Mouse (Mus musculus): ENCODE data around the gene Slc25a30.

DNA sequence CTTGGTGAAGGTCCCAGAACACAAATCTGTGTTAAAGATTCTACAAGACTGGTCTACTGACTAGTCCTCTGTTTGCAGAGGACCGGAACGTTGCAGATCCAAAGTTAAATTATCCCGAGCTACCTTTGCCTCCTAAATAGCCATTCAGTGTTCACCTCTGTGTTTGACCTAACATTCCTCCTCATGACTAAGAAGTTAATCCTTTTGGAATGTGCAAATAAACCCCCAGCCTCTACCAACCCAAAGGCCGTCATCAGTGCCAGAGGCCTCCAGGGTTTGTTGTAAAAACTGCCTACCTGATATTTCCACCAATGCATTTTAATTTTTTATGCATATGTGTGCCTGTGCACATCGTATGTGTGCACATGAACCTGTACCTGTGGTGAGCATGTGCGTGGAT is 7.5 kb upstream of the Slc25a30 start:
- TF ChIP-seq CTCF (IDR thresholded peaks at IDR 0.05; ENCODE audit: low read depth) (no peak), EP300 (IDR thresholded peaks at IDR 0.05; ENCODE audit: low read depth) (no peak)

Data from liver, embryonic 14.5 days (tissue).